Mouse (Mus musculus) embryonic facial prominence, embryonic 13.5 days (tissue): ENCODE data around the gene Psmg3. TPM values are rescaled to one million over a fixed set of nuclear protein-coding genes. Genes with fewer than 3 reads are reported as not detected.

Experiments
- ATAC-seq: fragments of 200-750 bp; cut with Nextera tagmentation; 2 replicates; pipeline ENCODE4 v1.8.0; 2017; ENCODE audit warnings: low read depth; ENCODE audit not compliant: insufficient number of reproducible peaks, insufficient read depth, low FRiP score, low TSS enrichment
- H3K27ac ChIP-seq: fragments of 300-500 bp; sonication (generic); 2 replicates; pipeline ENCODE4 v1.5.1; 2015; ENCODE audit warnings: moderate library complexity, mild to moderate bottlenecking, inconsistent platforms
- H3K27me3 ChIP-seq: fragments of 300-500 bp; sonication (generic); 2 replicates; pipeline ENCODE4 v1.6.1; 2015; ENCODE audit warnings: mild to moderate bottlenecking, inconsistent platforms
- H3K36me3 ChIP-seq: fragments of 300-500 bp; sonication (generic); 2 replicates; pipeline ENCODE4 v1.6.1; 2015; ENCODE audit warnings: mild to moderate bottlenecking, inconsistent platforms
- H3K4me1 ChIP-seq: fragments of 300-500 bp; sonication (generic); 2 replicates; pipeline ENCODE4 v1.6.1; 2015; ENCODE audit warnings: inconsistent platforms
- H3K4me2 ChIP-seq: fragments of 300-500 bp; sonication (generic); 2 replicates; pipeline ENCODE4 v1.6.1; 2015; ENCODE audit warnings: moderate library complexity, mild to moderate bottlenecking, inconsistent platforms
- H3K4me3 ChIP-seq: fragments of 300-500 bp; sonication (generic); 2 replicates; pipeline ENCODE4 v1.5.1; 2015; ENCODE audit warnings: mild to moderate bottlenecking, inconsistent platforms
- H3K9ac ChIP-seq: fragments of 300-500 bp; sonication (generic); 2 replicates; pipeline ENCODE4 v1.6.1; 2015; ENCODE audit warnings: mild to moderate bottlenecking, inconsistent platforms
- H3K9me3 ChIP-seq: fragments of 300-500 bp; sonication (generic); 2 replicates; pipeline ENCODE4 v1.6.1; 2016; ENCODE audit warnings: inconsistent platforms
- WGBS: fragments of 180-500 bp; shearing (Covaris S2); methylation state at CpG from one replicate; pipeline ENCODE4 v1.1.7; 2015; ENCODE audit warnings: mixed read lengths; 5-methylcytosine and 5-hydroxymethylcytosine counted together
- polyA plus RNA-seq: library from polyadenylated mRNA; unstranded; fragments of >200 nt; fragmentation: Nextera tagmentation; extraction: Ambion mirVana; gene quantifications from 2 replicates; pipeline ENCODE4 v1.2.1, GENCODE M21; 2015

The Psmg3 gene
- polyA plus RNA-seq, 1 experiment from 2014 or later, result 65.4 TPM

GRCm38 (mm10) chr5:139801231-139801630 is 25.5 kb downstream of the Psmg3 start:
- no peaks in the 10 kb centered on the region for H3K27me3 ChIP-seq
- peaks cover 24% of the 10 kb centered on the region for H3K36me3 ChIP-seq
- no peak for ATAC-seq
- H3K4me1 ChIP-seq, result peaks cover 37% of the 10 kb centered on the region
- no peak overlapping the region for H3K9ac ChIP-seq
- no peaks in the 10 kb centered on the region for H3K9me3 ChIP-seq
- WGBS, result 91% methylated on average over 8 of the region's 8 CpGs
- no peak overlapping the region for H3K27ac ChIP-seq
- no peak overlapping the region for H3K4me2 ChIP-seq
- H3K4me3 ChIP-seq, result no peak overlapping the region

DNA sequence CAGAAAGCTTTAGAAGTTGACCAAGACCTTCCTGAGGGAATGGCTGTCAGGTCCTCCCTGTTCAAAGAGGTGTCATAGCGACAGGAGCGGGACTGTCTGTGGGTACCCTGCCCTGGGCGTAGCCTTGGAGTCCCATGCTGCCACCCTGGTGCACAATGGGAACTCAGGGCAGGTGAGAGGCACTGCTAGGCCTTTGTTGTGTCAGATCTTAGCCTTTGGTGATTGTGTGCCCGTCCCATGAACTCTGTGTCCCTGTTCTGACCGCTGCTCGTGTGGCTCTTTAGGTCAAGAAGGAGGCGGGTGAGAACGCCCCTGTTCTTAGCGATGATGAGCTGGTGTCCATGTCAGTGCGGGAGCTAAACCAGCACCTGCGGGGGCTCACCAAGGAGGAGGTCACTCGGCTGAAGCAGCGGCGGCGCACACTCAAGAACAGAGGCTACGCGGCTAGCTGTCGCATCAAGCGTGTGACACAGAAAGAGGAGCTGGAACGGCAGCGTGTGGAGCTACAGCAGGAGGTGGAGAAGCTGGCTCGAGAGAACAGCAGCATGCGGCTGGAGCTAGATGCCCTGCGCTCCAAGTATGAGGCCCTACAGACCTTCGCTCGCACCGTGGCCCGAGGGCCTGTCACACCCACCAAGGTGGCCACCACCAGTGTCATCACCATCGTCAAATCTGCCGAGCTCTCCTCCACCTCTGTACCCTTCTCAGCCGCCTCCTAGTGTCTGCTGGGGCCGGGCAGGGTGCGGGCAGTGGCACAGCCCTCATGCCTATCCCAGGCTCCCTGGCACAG is 26.7 kb downstream of the Psmg3 start:
- Histone ChIP-seq H3K27me3 (no peaks in the 10 kb centered on the region), H3K4me1 (peaks cover 42% of the 10 kb centered on the region), H3K9me3 (no peaks in the 10 kb centered on the region), H3K36me3 (peaks cover 24% of the 10 kb centered on the region), H3K9ac (no peak overlapping the region), H3K27ac (no peak overlapping the region), H3K4me3 (no peak overlapping the region), H3K4me2 (no peak overlapping the region)
- no peak for ATAC-seq
- WGBS, result 92% methylated on average over 33 of the region's 33 CpGs

- Histone ChIP-seq H3K36me3 (peaks cover 24% of the 10 kb centered on the region), H3K9ac (no peak overlapping the region), H3K27ac (no peak overlapping the region), H3K4me2 (no peak overlapping the region), H3K9me3 (no peaks in the 10 kb centered on the region), H3K27me3 (no peaks in the 10 kb centered on the region), H3K4me1 (peaks cover 40% of the 10 kb centered on the region), H3K4me3 (no peak overlapping the region)
- ATAC-seq, result no peak
- 87% methylated on average over 9 of the region's 9 CpGs for WGBS
These were observed 27.6 kb downstream of the Psmg3 start for GRCm38 (mm10) chr5:139799041-139799440.

DNA sequence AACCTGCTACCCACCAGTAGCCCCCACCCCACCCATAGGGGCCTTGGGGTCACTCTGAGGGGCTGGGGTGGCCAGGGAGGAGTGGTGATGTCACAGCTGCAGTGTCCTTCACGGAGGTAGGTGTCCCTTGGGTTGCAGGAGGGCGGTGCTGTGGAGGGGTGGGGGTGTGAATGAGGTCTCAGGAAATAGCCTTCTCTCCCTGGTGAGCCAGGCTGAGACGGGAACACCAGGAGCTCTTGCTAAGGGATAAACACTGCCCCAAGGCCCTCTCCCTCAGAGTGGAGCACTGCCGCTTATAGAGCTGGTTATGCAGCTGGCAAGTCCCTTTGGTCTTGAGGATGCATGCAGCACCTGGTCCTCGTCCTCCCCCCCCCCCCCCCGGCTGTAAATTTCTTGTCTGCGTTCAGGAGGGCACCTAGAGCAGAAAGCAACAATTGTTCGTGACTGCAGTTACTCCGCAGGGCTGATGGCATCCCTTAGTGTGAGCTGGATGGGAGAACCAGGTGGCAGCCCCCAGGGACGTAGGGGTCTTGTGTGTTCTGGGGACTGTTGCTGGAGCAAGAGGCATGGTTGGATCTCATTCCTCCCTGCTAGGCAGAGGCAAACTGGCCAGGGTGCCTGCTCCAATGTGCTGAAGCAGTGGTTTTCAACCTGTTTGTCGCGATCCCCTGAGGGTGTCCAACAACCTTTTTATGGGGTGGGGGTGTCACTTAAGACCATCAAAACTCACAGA is 28.4 kb downstream of the Psmg3 start:
- Histone ChIP-seq H3K9me3 (no peaks in the 10 kb centered on the region), H3K4me3 (no peak overlapping the region), H3K4me2 (peak overlapping the region; percentile 26), H3K9ac (peak overlapping the region; percentile 32; the same call in 1 of the 2 replicates), H3K27ac (0 out of 2 replicates have a peak overlapping the region, but pooled peaks have one; percentile 8), H3K4me1 (peaks cover 33% of the 10 kb centered on the region), H3K36me3 (peaks cover 24% of the 10 kb centered on the region), H3K27me3 (no peaks in the 10 kb centered on the region)
- ATAC-seq, result no peak
- WGBS, result 49% methylated on average over 10 of the region's 12 CpGs

- Histone ChIP-seq H3K4me2 (peak overlapping the region; percentile 50), H3K4me3 (no peak overlapping the region), H3K9me3 (no peaks in the 10 kb centered on the region), H3K9ac (peak overlapping the region; percentile 54; the same call in 1 of the 2 replicates), H3K36me3 (peaks cover 24% of the 10 kb centered on the region), H3K27ac (peak overlapping the region; percentile 68), H3K27me3 (0 out of 2 replicates have a peak, but pooled peaks cover 1% of the 10 kb centered on the region), H3K4me1 (peaks cover 30% of the 10 kb centered on the region)
- 36% methylated on average over 11 of the region's 11 CpGs for WGBS
- ATAC-seq, result no peak
These were observed 29.1 kb downstream of the Psmg3 start for GRCm38 (mm10) chr5:139797473-139798167.

- Histone ChIP-seq H3K4me1 (peaks cover 37% of the 10 kb centered on the region), H3K27me3 (0 out of 2 replicates have a peak, but pooled peaks cover 3% of the 10 kb centered on the region), H3K27ac (peak overlapping the region; percentile 68), H3K9me3 (no peaks in the 10 kb centered on the region), H3K4me3 (peak overlapping the region; percentile 11; the same call in 1 of the 2 replicates), H3K36me3 (peaks cover 23% of the 10 kb centered on the region), H3K9ac (peak overlapping the region; percentile 54; the same call in 1 of the 2 replicates), H3K4me2 (peak overlapping the region; percentile 50)
- WGBS, result 15% methylated on average over 13 of the region's 13 CpGs
- ATAC-seq, result peak; percentile 64
These were observed 29.8 kb downstream of the Psmg3 start for GRCm38 (mm10) chr5:139796900-139797299.

GRCm38 (mm10) chr5:139796001-139796620 is 30.6 kb downstream of the Psmg3 start:
- 76% methylated on average over 9 of the region's 9 CpGs for WGBS
- Histone ChIP-seq H3K27me3 (0 out of 2 replicates have a peak, but pooled peaks cover 3% of the 10 kb centered on the region), H3K4me2 (no peak overlapping the region), H3K9me3 (no peaks in the 10 kb centered on the region), H3K9ac (no peak overlapping the region), H3K4me1 (peaks cover 40% of the 10 kb centered on the region), H3K27ac (peak overlapping the region; percentile 60; the same call in 1 of the 2 replicates), H3K36me3 (peaks cover 17% of the 10 kb centered on the region), H3K4me3 (no peak overlapping the region)
- ATAC-seq, result no peak

GRCm38 (mm10) chr5:139794938-139795337 is 31.7 kb downstream of the Psmg3 start:
- no peak for ATAC-seq
- Histone ChIP-seq H3K36me3 (peaks cover 5% of the 10 kb centered on the region; the same call in 1 of the 2 replicates), H3K27ac (no peak overlapping the region), H3K4me1 (peaks cover 44% of the 10 kb centered on the region), H3K4me2 (no peak overlapping the region), H3K9ac (no peak overlapping the region), H3K4me3 (no peak overlapping the region), H3K9me3 (no peaks in the 10 kb centered on the region), H3K27me3 (0 out of 2 replicates have a peak, but pooled peaks cover 3% of the 10 kb centered on the region)
- 68% methylated on average over 10 of the region's 10 CpGs for WGBS

DNA sequence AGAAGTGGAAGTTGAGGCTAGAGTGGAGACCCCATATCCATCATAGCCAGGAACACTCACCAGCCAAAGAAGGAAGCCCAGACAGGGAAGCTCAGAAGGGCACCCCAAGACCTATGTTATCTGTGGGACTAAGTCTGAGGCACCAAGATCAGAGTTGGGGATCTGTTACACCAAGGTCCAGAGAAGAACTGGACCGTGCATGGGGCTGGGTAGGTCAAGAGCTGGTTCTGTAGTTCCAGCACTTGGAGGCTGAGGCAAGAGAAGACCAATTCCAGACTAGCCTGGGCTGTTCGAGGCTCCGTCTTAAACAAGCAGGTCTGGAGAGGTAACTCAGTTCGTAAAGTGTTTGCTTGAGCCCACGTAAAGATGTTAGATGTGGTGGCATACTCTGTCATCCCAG is 32.5 kb downstream of the Psmg3 start:
- 83% methylated on average over 5 of the region's 5 CpGs for WGBS
- no peak overlapping the region; the same call in 1 of the 2 replicates for H3K9ac ChIP-seq
- H3K27me3 ChIP-seq, result 0 out of 2 replicates have a peak, but pooled peaks cover 3% of the 10 kb centered on the region
- ATAC-seq, result no peak
- no peak overlapping the region for H3K27ac ChIP-seq
- no peak overlapping the region for H3K4me2 ChIP-seq
- no peaks in the 10 kb centered on the region for H3K9me3 ChIP-seq
- H3K4me3 ChIP-seq, result no peak overlapping the region
- no peaks in the 10 kb centered on the region for H3K36me3 ChIP-seq
- peaks cover 44% of the 10 kb centered on the region for H3K4me1 ChIP-seq

DNA sequence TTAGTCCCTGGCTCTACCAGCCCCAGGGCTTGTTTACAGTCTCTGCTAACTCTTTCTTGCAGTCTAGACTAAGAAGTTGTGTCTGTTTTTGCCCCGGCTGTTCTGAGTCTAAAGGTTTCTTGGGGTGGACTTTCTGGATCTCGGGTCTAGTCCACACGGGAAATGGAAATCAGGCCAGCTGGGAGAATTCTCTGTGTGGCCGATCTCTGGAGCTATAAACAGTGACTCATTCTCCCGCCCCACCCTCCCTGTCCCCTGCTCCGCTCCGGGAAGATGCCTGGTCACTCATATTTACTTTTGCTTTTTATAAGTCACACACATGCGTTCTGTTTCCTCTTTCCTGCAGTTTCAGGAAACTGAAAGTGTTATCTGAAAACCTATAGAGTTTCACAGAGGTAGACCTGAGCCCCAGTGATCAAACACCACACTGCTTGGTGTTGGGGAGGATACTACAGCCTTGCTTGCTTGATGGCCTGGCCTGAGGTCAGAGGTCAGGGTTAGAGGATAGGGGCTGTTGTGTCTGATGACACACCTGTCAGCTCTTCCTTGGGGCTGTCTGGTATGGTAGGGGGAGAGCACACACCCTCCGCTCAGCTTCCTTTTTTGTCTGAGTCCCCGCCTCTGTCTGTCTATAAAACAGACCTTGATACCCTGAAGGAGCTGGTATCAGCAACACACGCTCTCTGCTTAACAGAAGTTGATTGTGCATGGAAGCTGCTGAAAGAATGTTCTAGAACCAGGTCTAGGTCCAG is 33.2 kb downstream of the Psmg3 start:
- H3K4me1 ChIP-seq, result peaks cover 43% of the 10 kb centered on the region
- H3K36me3 ChIP-seq, result no peaks in the 10 kb centered on the region
- H3K9me3 ChIP-seq, result no peaks in the 10 kb centered on the region
- ATAC-seq, result no peak
- H3K4me2 ChIP-seq, result peak overlapping the region; percentile 99
- H3K27ac ChIP-seq, result no peak overlapping the region
- no peak overlapping the region for H3K9ac ChIP-seq
- WGBS, result 60% methylated on average over 11 of the region's 11 CpGs
- H3K27me3 ChIP-seq, result 0 out of 2 replicates have a peak, but pooled peaks cover 3% of the 10 kb centered on the region
- H3K4me3 ChIP-seq, result no peak overlapping the region
